Mouse (Mus musculus) CH12.LX (cell line): ENCODE measurements at regions not wholly inside any gene's neighbourhood (a gene's known extent, or its start where the extent isn't known, plus 50 kb on each side); places are given as distances from the start of the nearest gene placed in this dataset.

Experiments
- DNase-seq: peaks from one replicate; pipeline ENCODE4 v3.0.0-alpha.2; 2013; ENCODE audit errors: extremely low read depth
- H3K27ac ChIP-seq: 2 replicates; pipeline ENCODE4 v1.5.1; 2012; ENCODE audit warnings: low read depth, mild to moderate bottlenecking, control low read depth, moderate library complexity; ENCODE audit not compliant: insufficient read depth
- H3K27me3 ChIP-seq: replicated peaks from 2 replicates; pipeline ENCODE3; 2012; ENCODE audit warnings: inconsistent platforms
- H3K36me3 ChIP-seq, 2 experiments: replicated peaks in 1 of 2; 2 replicates each; pipeline versions ENCODE3 to v1.6.1; 2012; ENCODE audit warnings: inconsistent platforms in 1 of 2, low read length in 1 of 2, mild to moderate bottlenecking in 1 of 2, mixed read lengths in 1 of 2, moderate library complexity in 1 of 2; ENCODE audit not compliant: control insufficient read depth in 1 of 2, insufficient read depth in 1 of 2
- H3K4me1 ChIP-seq, 2 experiments: 2 replicates each; pipeline ENCODE4 v1.6.1; 2012; ENCODE audit warnings: inconsistent platforms in 1 of 2, moderate library complexity in 1 of 2; ENCODE audit not compliant: insufficient read depth in 2 of 2, control insufficient read depth in 1 of 2
- H3K4me2 ChIP-seq: 2 replicates; pipeline ENCODE4 v1.6.1; 2012; ENCODE audit warnings: low read depth, mild to moderate bottlenecking, control low read depth; ENCODE audit not compliant: poor library complexity, insufficient read depth, severe bottlenecking
- H3K4me3 ChIP-seq, 3 experiments: fragments of 150-350 bp in 1 of 3; sonication (generic) in 1 of 3; replicated peaks in 1 of 3; 2 replicates each; pipeline versions ENCODE3 to v1.5.1; 2011 to 2012; ENCODE audit warnings: low read depth in 2 of 3, low read length in 2 of 3, mild to moderate bottlenecking in 2 of 3, moderate library complexity in 2 of 3, control low read depth in 1 of 3, improper control_type of control experiment in 1 of 3, inconsistent platforms in 1 of 3, mixed read lengths in 1 of 3; ENCODE audit not compliant: poor library complexity in 1 of 3
- H3K79me2 ChIP-seq: replicated peaks from 2 replicates; pipeline ENCODE4 v1.6.1; 2012; ENCODE audit warnings: mild to moderate bottlenecking, moderate library complexity; ENCODE audit not compliant: control insufficient read depth, poor library complexity, insufficient read depth, severe bottlenecking; ENCODE audit errors: extremely low read depth
- H3K9ac ChIP-seq: 2 replicates; pipeline ENCODE4 v1.6.1; 2012; ENCODE audit warnings: low read depth, mild to moderate bottlenecking, control low read depth, moderate library complexity; ENCODE audit not compliant: insufficient read depth
- H3K9me3 ChIP-seq: replicated peaks from 2 replicates; pipeline ENCODE3; 2012; ENCODE audit warnings: low read length, inconsistent platforms, mixed read lengths
- BHLHE40 ChIP-seq: IDR thresholded peaks from 2 replicates; pipeline ENCODE4 v1.6.1; 2011; ENCODE audit warnings: mild to moderate bottlenecking, low read depth, low read length, improper control_type of control experiment
- CHD1 ChIP-seq: IDR thresholded peaks from 2 replicates; pipeline ENCODE4 v1.6.1; 2012; ENCODE audit warnings: low read depth, low read length, improper control_type of control experiment, inconsistent platforms
- CTCF ChIP-seq, 2 experiments: IDR thresholded peaks in 1 of 2; conservative IDR thresholded peaks in 1 of 2; 2 replicates each; pipeline ENCODE4 v1.5.1; 2011 to 2012; ENCODE audit warnings: low read depth in 2 of 2, low read length in 2 of 2, improper control_type of control experiment in 1 of 2, inconsistent platforms in 1 of 2, mild to moderate bottlenecking in 1 of 2, moderate library complexity in 1 of 2
- E2F4 ChIP-seq: IDR thresholded peaks from 2 replicates; pipeline ENCODE4 v1.6.1; 2011; ENCODE audit warnings: low read depth, low read length, improper control_type of control experiment; ENCODE audit not compliant: insufficient replicate concordance
- ELF1 ChIP-seq: IDR thresholded peaks from 2 replicates; pipeline ENCODE4 v1.6.1; 2014; ENCODE audit warnings: low read depth, mild to moderate bottlenecking, inconsistent platforms, low read length, improper control_type of control experiment
- EP300 ChIP-seq: IDR thresholded peaks from 2 replicates; pipeline ENCODE4 v1.6.1; 2011; ENCODE audit warnings: low read length, improper control_type of control experiment
- HCFC1 ChIP-seq: IDR thresholded peaks from 2 replicates; pipeline ENCODE4 v1.6.1; 2012; ENCODE audit warnings: low read depth, mild to moderate bottlenecking, inconsistent platforms, low read length, improper control_type of control experiment
- IRF4 ChIP-seq: IDR thresholded peaks from 2 replicates; pipeline ENCODE4 v1.6.1; 2014; ENCODE audit warnings: low read depth, mild to moderate bottlenecking, inconsistent platforms, low read length, improper control_type of control experiment
- JUND ChIP-seq: conservative IDR thresholded peaks from 2 replicates; pipeline ENCODE4 v1.6.1; 2011; ENCODE audit warnings: low read depth, low read length, improper control_type of control experiment
- KAT2A ChIP-seq: IDR thresholded peaks from 2 replicates; pipeline ENCODE4 v1.6.1; 2012; ENCODE audit warnings: low read length, improper control_type of control experiment, inconsistent platforms; ENCODE audit not compliant: insufficient replicate concordance
- MAFK ChIP-seq: IDR thresholded peaks from 2 replicates; pipeline ENCODE4 v1.6.1; 2011; ENCODE audit warnings: low read length, improper control_type of control experiment; ENCODE audit not compliant: insufficient replicate concordance
- MAZ ChIP-seq: IDR thresholded peaks from 2 replicates; pipeline ENCODE4 v1.6.1; 2012; ENCODE audit warnings: low read depth, mild to moderate bottlenecking, inconsistent platforms, low read length, improper control_type of control experiment, moderate library complexity
- MYC ChIP-seq: IDR thresholded peaks from 2 replicates; pipeline ENCODE4 v1.6.1; 2011; ENCODE audit warnings: low read depth, mild to moderate bottlenecking, improper control_type of control experiment, low read length
- NELFE ChIP-seq: IDR thresholded peaks from 2 replicates; pipeline ENCODE4 v1.6.1; 2011; ENCODE audit warnings: low read depth, low read length, improper control_type of control experiment
- NRF1 ChIP-seq: IDR thresholded peaks from 2 replicates; pipeline ENCODE4 v1.6.1; 2014; ENCODE audit warnings: low read depth, mild to moderate bottlenecking, inconsistent platforms, low read length, improper control_type of control experiment, moderate library complexity
- SIN3A ChIP-seq: IDR thresholded peaks from 2 replicates; pipeline ENCODE4 v1.6.1; 2012; ENCODE audit warnings: low read length, improper control_type of control experiment, inconsistent platforms
- SMC3 ChIP-seq: IDR thresholded peaks from 2 replicates; pipeline ENCODE4 v1.6.1; 2011; ENCODE audit warnings: low read depth, low read length, improper control_type of control experiment
- TCF12 ChIP-seq: IDR thresholded peaks from 2 replicates; pipeline ENCODE4 v1.6.1; 2014; ENCODE audit warnings: low read depth, mild to moderate bottlenecking, inconsistent platforms, low read length, improper control_type of control experiment
- UBTF ChIP-seq: IDR thresholded peaks from 2 replicates; pipeline ENCODE4 v1.6.1; 2012; ENCODE audit warnings: low read depth, mild to moderate bottlenecking, inconsistent platforms, low read length, improper control_type of control experiment, moderate library complexity
- USF1 ChIP-seq: IDR thresholded peaks from 2 replicates; pipeline ENCODE4 v1.6.1; 2014; ENCODE audit warnings: low read depth, mild to moderate bottlenecking, inconsistent platforms, low read length, improper control_type of control experiment
- ZC3H11A ChIP-seq: IDR thresholded peaks from 2 replicates; pipeline ENCODE4 v1.6.1; 2012; ENCODE audit warnings: low read depth, mild to moderate bottlenecking, inconsistent platforms, low read length, improper control_type of control experiment
- ZKSCAN1 ChIP-seq: IDR thresholded peaks from 2 replicates; pipeline ENCODE4 v1.6.1; 2012; ENCODE audit warnings: low read depth, inconsistent platforms, low read length, improper control_type of control experiment, borderline replicate concordance
- ZMIZ1 ChIP-seq: IDR thresholded peaks from 2 replicates; pipeline ENCODE4 v1.6.1; 2012; ENCODE audit warnings: low read depth, mild to moderate bottlenecking, inconsistent platforms, low read length, improper control_type of control experiment
- dilution Hi-C: fragments of 300-500 bp; cut with MboI; formaldehyde crosslinking; loops from 2 replicates; pipeline ENCODE4 v1.14.3; 2020; ENCODE audit warnings: low sequenced_read_pairs; ENCODE audit not compliant: extremely low pct_unique_long_range_greater_than_20kb, extremely low pct_ligation_motif_present
- in situ Hi-C: fragments of 300-500 bp; cut with MboI; formaldehyde crosslinking; loops from 3 replicates; pipeline ENCODE4 v1.14.3; 2019; ENCODE audit warnings: low sequenced_read_pairs, low pct_ligation_motif_present, low pct_unique_long_range_greater_than_20kb, mixed read lengths

DNA sequence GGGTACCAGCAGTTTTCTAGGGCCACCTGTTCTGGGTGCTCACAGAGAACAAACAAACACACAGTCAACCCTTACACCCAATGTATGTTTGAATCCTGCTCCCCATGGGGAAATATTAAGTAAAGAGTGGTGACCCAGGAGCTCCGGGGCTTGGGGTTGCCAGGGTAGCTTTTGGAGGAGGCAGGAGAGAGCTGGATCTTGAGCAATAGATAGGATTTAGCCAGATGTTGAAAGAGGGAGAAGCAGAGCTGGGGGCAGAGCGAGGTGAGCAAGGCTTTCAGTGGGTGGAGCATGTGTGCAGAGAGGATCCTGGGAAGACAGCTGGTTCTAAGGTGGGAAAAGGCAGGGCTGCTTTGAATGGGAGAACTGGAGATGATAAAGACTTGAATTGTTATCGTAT lies 59.9 kb downstream of the Fos start:
- TF ChIP-seq TCF12: no peak
- no peak for TF ChIP-seq MAZ
- no peak for TF ChIP-seq MYC
- no peak for TF ChIP-seq UBTF
- no peak for TF ChIP-seq MAFK
- TF ChIP-seq SIN3A: no peak
- TF ChIP-seq IRF4: no peak
- no peak for TF ChIP-seq ZMIZ1
- TF ChIP-seq EP300: no peak
- no peak for TF ChIP-seq E2F4
- no peak for TF ChIP-seq KAT2A
- TF ChIP-seq NRF1: no peak
- no peak for TF ChIP-seq JUND
- no peak for TF ChIP-seq HCFC1

DNA sequence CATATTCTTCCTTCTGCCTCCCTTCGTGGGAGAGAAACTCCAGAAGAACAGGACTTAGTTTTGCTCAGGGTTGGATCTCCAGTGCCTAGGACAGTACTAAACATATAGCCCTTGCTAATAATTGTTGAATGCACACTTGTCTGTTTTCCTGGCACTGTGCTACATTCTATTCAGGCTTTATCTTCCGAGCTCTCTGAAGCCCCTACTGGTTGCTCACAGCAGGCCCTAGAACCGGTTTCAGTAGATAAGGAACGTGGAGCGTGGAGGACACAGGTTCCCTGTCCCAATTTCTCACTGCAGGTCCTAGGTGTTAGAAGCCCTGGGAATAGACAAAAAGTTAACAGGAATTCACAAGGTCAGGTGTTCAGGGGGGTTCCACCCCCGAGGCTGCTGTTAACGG lies 59.4 kb upstream of the Jdp2 start:
- Histone ChIP-seq H3K4me1 (peaks cover 0 to 28% of the 10 kb centered on the region in 2 experiments; a peak in 2 of 4 replicates), H3K27ac (no peak overlapping the region), H3K4me2 (no peak overlapping the region), H3K9me3 (no peaks in the 10 kb centered on the region)
- DNase-seq: no peak
- TF ChIP-seq ELF1 (no peak), BHLHE40 (no peak), ZKSCAN1 (no peak), E2F4 (no peak), MAFK (no peak), MAZ (no peak), JUND (no peak), CTCF (conservative IDR thresholded peaks at IDR 0.05 in 1 of 2, IDR thresholded peaks at IDR 0.05 in 1 of 2; ENCODE audit: low read depth in 2 of 2, low read length in 2 of 2) (no peak), ZC3H11A (no peak), SIN3A (no peak), MYC (no peak), USF1 (no peak), SMC3 (no peak), NELFE (no peak), CHD1 (no peak), TCF12 (no peak)
- TF ChIP-seq, all 38 proteins: peak for 0
- in situ Hi-C loops: no loop called here
- Histone ChIP-seq H3K9ac (no peak overlapping the region), H3K79me2 (no peaks in the 10 kb centered on the region), H3K36me3 (peaks cover 0 to 27% of the 10 kb centered on the region in 2 experiments), H3K27me3 (no peaks in the 10 kb centered on the region), H3K4me3 (no peak overlapping the region)
- dilution Hi-C loops: no loop called here

More for the DNA sequence above, 59.9 kb downstream of the Fos start:
- Histone ChIP-seq H3K79me2 (no peaks in the 10 kb centered on the region), H3K9me3 (peaks cover 8% of the 10 kb centered on the region), H3K36me3 (peaks cover 0 to 17% of the 10 kb centered on the region in 2 experiments), H3K4me2 (peak overlapping the region; percentile 6; the same call in 1 of the 2 replicates), H3K27me3 (no peaks in the 10 kb centered on the region), H3K4me3 (no peak overlapping the region), H3K4me1 (peaks cover 17 to 51% of the 10 kb centered on the region in 2 experiments), H3K27ac (peak overlapping the region; percentile 31; the same call in 1 of the 2 replicates), H3K9ac (no peak overlapping the region)
- in situ Hi-C loops: loop anchor here (5.0 kb wide), 1 partner anchor 34 kb away; no protein-coding TSS in a partner anchor
- dilution Hi-C loops: no loop called here
- DNase-seq: no peak
